Mouse (Mus musculus) liver, embryonic 11.5 days (tissue): ENCODE results near the gene F11r. TPM values are rescaled to one million over a fixed set of nuclear protein-coding genes. Genes with fewer than 3 reads are reported as not detected.

Source experiments
- ATAC-seq: fragments of 200-750 bp; cut with Nextera tagmentation; replicated peaks from 2 replicates; pipeline ENCODE4 v1.8.0; 2017; ENCODE audit warnings: moderate number of reproducible peaks, mild to moderate bottlenecking, moderate TSS enrichment, moderate library complexity; ENCODE audit not compliant: low FRiP score
- DNase-seq: peaks from one replicate; pipeline ENCODE4 v3.0.0-alpha.2; 2017; ENCODE audit warnings: low spot score
- H3K27ac ChIP-seq: fragments of 300-500 bp; sonication (generic); 2 replicates; pipeline ENCODE4 v1.5.1; 2014; ENCODE audit warnings: mild to moderate bottlenecking, low read depth, low read length, control low read depth
- H3K27me3 ChIP-seq: fragments of 300-500 bp; sonication (generic); replicated peaks from 2 replicates; pipeline ENCODE4 v1.6.1; 2014; ENCODE audit warnings: low read length, mixed read lengths; ENCODE audit not compliant: control insufficient read depth, insufficient read depth
- H3K36me3 ChIP-seq: fragments of 300-500 bp; sonication (generic); 2 replicates; pipeline ENCODE4 v1.6.1; 2014; ENCODE audit warnings: mild to moderate bottlenecking, low read length, moderate library complexity, mixed read lengths; ENCODE audit not compliant: control insufficient read depth, insufficient read depth
- H3K4me1 ChIP-seq: fragments of 300-500 bp; sonication (generic); replicated peaks from 2 replicates; pipeline ENCODE4 v1.6.1; 2014; ENCODE audit warnings: low read length, mixed read lengths; ENCODE audit not compliant: control insufficient read depth, insufficient read depth
- H3K4me2 ChIP-seq: fragments of 300-500 bp; sonication (generic); 2 replicates; pipeline ENCODE4 v1.6.1; 2014; ENCODE audit warnings: mild to moderate bottlenecking, control low read depth, moderate library complexity
- H3K4me3 ChIP-seq: fragments of 300-500 bp; sonication (generic); 2 replicates; pipeline ENCODE4 v1.5.1; 2014; ENCODE audit warnings: low read depth, low read length, control low read depth
- H3K9ac ChIP-seq: fragments of 300-500 bp; sonication (generic); 2 replicates; pipeline ENCODE4 v1.6.1; 2014; ENCODE audit warnings: low read depth, low read length, control low read depth
- H3K9me3 ChIP-seq: fragments of 300-500 bp; sonication (generic); 2 replicates; pipeline ENCODE4 v1.6.1; 2016; ENCODE audit warnings: low read length, inconsistent platforms, mixed read lengths; ENCODE audit not compliant: control insufficient read depth
- WGBS: fragments of 180-500 bp; shearing (Covaris S2); extraction: QIAGEN DNeasy Blood & Tissue Kit; methylation state at CpG from one replicate; pipeline ENCODE4 v1.1.7; 2014; 5-methylcytosine and 5-hydroxymethylcytosine counted together
- polyA plus RNA-seq: library from polyadenylated mRNA; unstranded; fragments of >200 nt; fragmentation: Nextera tagmentation; extraction: Ambion mirVana; gene quantifications from 2 replicates; pipeline ENCODE4 v1.2.1, GENCODE M21; 2014

F11r gene
- polyA plus RNA-seq, 1 experiment from 2014 or later, result 47.8 TPM

DNA sequence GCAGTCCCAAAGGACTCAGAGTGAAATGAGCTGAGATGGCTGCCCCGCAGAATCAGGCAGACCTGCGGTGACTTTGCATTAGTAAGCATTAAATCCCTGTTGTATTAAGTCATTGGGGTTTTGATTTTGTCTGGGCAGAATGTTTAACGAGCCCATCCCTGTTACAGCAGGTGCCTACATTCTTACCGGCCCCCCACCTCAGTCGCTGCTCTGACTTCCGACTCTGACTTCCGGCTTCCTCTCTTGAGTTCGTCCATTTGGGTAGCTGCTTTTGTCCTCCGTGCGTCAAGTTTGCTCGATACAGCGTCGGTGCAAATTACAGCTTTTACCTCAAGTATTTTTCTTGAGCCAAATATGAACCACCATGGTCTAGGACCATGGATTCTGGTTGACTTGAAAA lies 56.9 kb downstream of the F11r start:
- Histone ChIP-seq H3K9ac (no peak overlapping the region), H3K4me1 (no peaks in the 10 kb centered on the region), H3K27ac (no peak overlapping the region), H3K36me3 (no peaks in the 10 kb centered on the region), H3K4me2 (no peak overlapping the region), H3K4me3 (no peak overlapping the region), H3K27me3 (no peaks in the 10 kb centered on the region), H3K9me3 (peaks cover 11% of the 10 kb centered on the region)
- DNase-seq, result no peak
- 95% methylated on average over 13 of the region's 13 CpGs for WGBS
- ATAC-seq, result no peak

DNA sequence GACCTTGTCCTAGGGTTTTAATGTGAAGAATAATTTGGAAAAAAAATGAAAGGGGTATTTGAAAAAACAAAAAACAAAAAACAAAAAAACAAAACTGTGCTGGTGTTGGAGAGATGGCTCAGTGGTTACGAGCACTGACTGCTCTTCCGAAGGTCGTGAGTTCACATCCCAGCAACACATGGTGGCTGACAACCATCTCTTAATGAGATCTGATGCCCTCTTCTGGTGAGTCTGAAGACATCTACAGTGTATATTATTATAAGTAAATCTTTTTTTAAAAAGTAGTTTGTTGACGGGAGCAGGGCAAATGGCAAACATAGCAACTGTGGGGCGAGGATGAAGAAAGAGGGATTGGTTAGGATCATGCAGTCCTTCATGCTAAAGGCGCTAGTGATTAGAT lies 58.0 kb downstream of the F11r start:
- Histone ChIP-seq H3K9me3 (peaks cover 6% of the 10 kb centered on the region), H3K4me2 (no peak overlapping the region), H3K27me3 (no peaks in the 10 kb centered on the region), H3K4me1 (no peaks in the 10 kb centered on the region), H3K4me3 (no peak overlapping the region), H3K36me3 (no peaks in the 10 kb centered on the region), H3K9ac (no peak overlapping the region), H3K27ac (no peak overlapping the region)
- ATAC-seq (no peak), DNase-seq (no peak)
- 89% methylated on average over 6 of the region's 6 CpGs for WGBS

DNA sequence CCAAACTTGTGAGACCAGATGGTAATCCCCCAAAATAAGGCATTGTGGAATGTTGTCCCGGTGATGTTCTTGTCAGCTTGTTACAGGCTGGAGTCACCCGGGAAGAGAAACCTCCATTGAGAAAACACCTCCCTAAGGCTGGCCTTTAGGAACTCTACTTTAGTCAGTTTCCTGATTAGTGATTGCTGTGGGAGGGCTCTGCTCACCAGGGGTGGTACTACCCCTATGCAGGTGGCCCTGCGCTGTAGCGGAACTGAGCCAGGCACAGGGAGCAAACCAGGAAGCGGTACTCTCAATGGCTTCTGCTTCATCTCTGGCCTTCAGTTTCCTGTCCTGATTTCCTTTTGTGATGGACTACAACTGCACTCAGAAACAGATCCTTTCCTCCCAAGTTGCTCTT lies 62.5 kb downstream of the F11r start:
- 70% methylated on average over 5 of the region's 5 CpGs for WGBS
- no peak overlapping the region for H3K4me3 ChIP-seq
- ATAC-seq (no peak), DNase-seq (no peak)
- H3K27me3 ChIP-seq, result no peaks in the 10 kb centered on the region
- H3K4me2 ChIP-seq, result no peak overlapping the region
- H3K36me3 ChIP-seq, result no peaks in the 10 kb centered on the region
- H3K27ac ChIP-seq, result no peak overlapping the region
- peaks cover 3% of the 10 kb centered on the region; the same call in 1 of the 2 replicates for H3K4me1 ChIP-seq
- no peaks in the 10 kb centered on the region for H3K9me3 ChIP-seq
- no peak overlapping the region for H3K9ac ChIP-seq

DNA sequence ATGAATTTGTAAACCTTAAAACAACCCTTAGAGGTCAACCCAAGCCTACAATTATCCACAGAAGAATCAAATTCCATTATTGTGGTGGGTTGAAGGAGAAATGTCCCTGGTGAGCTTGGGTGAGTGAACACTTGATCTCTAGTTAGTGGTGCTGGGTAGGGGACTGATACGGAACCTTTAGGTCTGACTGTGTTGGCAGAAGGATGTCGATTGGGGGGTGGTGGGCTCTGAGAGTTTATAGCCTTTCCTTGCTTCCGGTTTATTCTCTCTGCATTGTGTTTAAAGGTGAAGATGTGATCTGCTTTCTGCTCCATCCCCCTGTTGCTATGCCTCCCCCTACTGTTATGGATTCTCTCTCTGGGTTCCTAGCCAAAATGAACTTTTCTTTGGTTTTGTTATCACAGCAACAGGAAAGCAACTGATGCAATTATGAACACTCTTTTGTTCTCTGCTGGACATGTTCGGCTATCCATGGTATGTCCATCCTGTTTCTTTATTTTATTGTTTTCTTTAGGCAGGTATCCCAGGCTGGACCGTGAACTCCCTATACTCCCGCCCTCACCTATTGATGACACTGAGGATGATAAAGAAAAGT lies 63.8 kb downstream of the F11r start:
- Histone ChIP-seq H3K27ac (no peak overlapping the region), H3K4me2 (peak overlapping the region; percentile 61), H3K27me3 (no peaks in the 10 kb centered on the region), H3K36me3 (no peaks in the 10 kb centered on the region), H3K9ac (no peak overlapping the region), H3K4me3 (peak overlapping the region; percentile 11; the same call in 1 of the 2 replicates), H3K4me1 (peaks cover 3% of the 10 kb centered on the region; the same call in 1 of the 2 replicates), H3K9me3 (no peaks in the 10 kb centered on the region)
- DNase-seq, result no peak
- 53% methylated on average over 6 of the region's 6 CpGs for WGBS
- ATAC-seq, result no peak

DNA sequence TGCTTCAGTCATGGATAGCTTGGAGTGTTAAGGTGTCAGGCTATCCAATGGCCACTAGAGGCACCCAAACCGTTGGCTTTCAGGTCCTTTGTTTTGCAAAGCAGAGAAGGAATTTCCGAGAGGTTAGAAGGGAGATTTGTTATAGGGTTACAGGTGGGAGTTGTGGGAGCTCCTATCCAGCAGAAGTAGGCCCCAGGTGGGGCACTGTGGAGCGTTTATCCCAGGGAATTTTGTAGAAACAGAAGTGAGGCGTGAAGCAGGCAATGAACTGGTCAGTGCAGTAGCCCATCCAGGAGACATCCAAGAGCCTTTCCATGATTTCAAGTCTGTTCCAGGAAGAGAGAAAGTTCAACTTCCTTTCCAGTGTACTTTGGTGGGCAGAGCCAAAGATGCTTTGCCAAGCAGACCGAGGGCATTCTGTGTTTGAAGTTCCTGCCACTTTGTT lies 64.3 kb downstream of the F11r start:
- no peaks in the 10 kb centered on the region for H3K9me3 ChIP-seq

DNA sequence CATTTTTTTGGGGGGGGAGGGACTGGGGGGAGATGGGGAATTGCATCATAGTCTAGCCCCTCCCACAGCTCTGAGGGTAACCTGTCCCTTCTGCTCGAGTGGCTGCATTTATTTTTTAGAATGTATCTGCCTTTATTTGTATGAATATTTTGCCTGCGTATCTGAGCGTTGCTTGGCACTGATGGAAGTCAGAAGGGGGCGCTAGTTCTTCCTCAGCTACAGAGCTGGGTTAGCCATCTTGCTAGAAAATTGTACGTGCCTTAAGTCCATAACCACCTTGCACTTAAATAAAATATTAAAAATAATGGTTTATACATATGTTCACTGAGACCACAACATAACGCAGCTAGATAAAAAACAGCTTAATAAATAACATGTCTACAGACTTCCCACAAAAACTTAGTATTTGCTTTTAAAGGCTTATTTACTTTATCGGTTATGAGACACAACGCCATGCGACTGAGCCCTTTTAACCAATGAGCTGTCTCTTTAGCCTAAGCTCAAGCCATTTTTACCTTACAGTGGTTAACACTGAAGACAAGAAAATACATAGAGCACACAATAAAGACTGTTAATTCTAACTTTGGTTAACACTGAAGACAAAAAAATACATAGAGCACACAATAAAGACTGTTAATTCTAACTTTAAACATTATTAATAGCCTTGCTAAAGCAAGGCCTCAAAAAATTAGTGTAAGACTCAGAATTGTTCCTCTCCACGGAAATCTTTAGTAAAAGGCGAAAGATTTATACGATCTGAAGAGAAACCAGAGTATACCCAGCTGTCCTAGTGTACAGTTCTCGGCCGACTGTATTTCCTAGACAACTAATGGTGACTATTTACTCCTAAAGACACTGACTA lies 65.3 kb downstream of the F11r start:
- H3K4me3 ChIP-seq, result no peak overlapping the region

More for the DNA sequence above, 64.3 kb downstream of the F11r start:
- Histone ChIP-seq H3K9ac (peak overlapping the region; percentile 35; the same call in 1 of the 2 replicates), H3K4me2 (peak overlapping the region; percentile 61), H3K27ac (peak overlapping the region; percentile 67; the same call in 1 of the 2 replicates), H3K27me3 (no peaks in the 10 kb centered on the region), H3K4me3 (peak overlapping the region; percentile 11), H3K36me3 (no peaks in the 10 kb centered on the region), H3K4me1 (peaks cover 3% of the 10 kb centered on the region; the same call in 1 of the 2 replicates)
- ATAC-seq (no peak), DNase-seq (peak; percentile 47)
- WGBS, result 9% methylated on average over 5 of the region's 5 CpGs

DNA sequence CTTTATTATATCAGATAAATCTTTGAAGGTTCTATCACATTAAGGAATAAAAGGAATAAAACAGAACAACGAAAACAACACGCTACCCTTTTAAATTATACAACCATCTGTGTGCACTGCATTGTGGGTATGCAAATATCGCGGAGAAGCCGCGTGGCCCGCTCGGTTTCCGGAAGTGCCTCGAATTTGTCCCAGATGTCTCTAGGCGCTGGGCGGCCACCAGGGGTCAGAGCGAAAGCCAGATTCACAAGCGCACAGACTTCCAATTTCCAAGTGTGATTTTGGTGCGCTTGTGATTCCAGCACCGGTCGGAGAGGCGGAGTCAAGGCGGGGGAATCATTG lies 65.9 kb downstream of the F11r start, which contains the start of gene Alyref2:
Gene Alyref2 (plus strand): TSS at position 229 of the 342 bp plus-strand sequence.
- no peaks in the 10 kb centered on the region for H3K9me3 ChIP-seq
- H3K27ac ChIP-seq, result peak within 1 kb of the TSS; percentile 94
- H3K4me2 ChIP-seq, result peak within 1 kb of the TSS; percentile 90
- H3K9ac ChIP-seq, result peak within 1 kb of the TSS; percentile 78
- ATAC-seq (peak; percentile 81), DNase-seq (no peak)
- H3K36me3 ChIP-seq, result no peaks in the 10 kb centered on the region
- H3K4me3 ChIP-seq, result peak within 1 kb of the TSS; percentile 66
- no peaks in the 10 kb centered on the region for H3K27me3 ChIP-seq
- H3K4me1 ChIP-seq, result peaks cover 3% of the 10 kb centered on the region; the same call in 1 of the 2 replicates
- 0% methylated on average over 19 of the region's 19 CpGs for WGBS

More for the DNA sequence above, 65.3 kb downstream of the F11r start:
- peak overlapping the region; percentile 94 for H3K27ac ChIP-seq
- H3K9ac ChIP-seq, result no peak overlapping the region; the same call in 1 of the 2 replicates
- no peaks in the 10 kb centered on the region for H3K27me3 ChIP-seq
- no peaks in the 10 kb centered on the region for H3K36me3 ChIP-seq
- peaks cover 3% of the 10 kb centered on the region; the same call in 1 of the 2 replicates for H3K4me1 ChIP-seq
- H3K4me2 ChIP-seq, result peak overlapping the region; percentile 90
- DNase-seq, result peak; percentile 53
- under 1% methylated on average over 14 of the region's 14 CpGs for WGBS
- no peaks in the 10 kb centered on the region for H3K9me3 ChIP-seq
- peak; percentile 84 for ATAC-seq

GRCm38 (mm10) chr1:171503592-171504291 lies 66.4 kb downstream of the F11r start:
- peak overlapping the region; percentile 78 for H3K9ac ChIP-seq
- peaks cover 3% of the 10 kb centered on the region; the same call in 1 of the 2 replicates for H3K4me1 ChIP-seq
- ATAC-seq (peak; percentile 39), DNase-seq (peak; percentile 90)
- H3K4me2 ChIP-seq, result peak overlapping the region; percentile 90
- WGBS, result under 1% methylated on average over 53 of the region's 53 CpGs
- peak overlapping the region; percentile 66 for H3K4me3 ChIP-seq
- H3K27ac ChIP-seq, result peak overlapping the region; percentile 94
- no peaks in the 10 kb centered on the region for H3K9me3 ChIP-seq
- H3K36me3 ChIP-seq, result no peaks in the 10 kb centered on the region
- H3K27me3 ChIP-seq, result no peaks in the 10 kb centered on the region
